Comparison of ENCODE assay signal across 17 mouse cellular contexts in genomic region chr8:106953571-106953970, GRCm38 (mm10). TPM values are rescaled to one million over a fixed set of nuclear protein-coding genes. Genes with fewer than 3 reads are reported as not detected.
DNase-seq lines count a peak whose midpoint lies in the region; ATAC-seq and TF ChIP-seq lines count a peak whose summit lies in the region.
"Had no signal": no experiment of that assay in that cellular context is flagged by ENCODE, and none has a peak within 500 bp of the region (broad histone marks: within the 10 kb centered on the region; RNA-seq: fewer than 3 reads in every experiment).

No protein-coding gene starts in this region.

- intact Hi-C loops in left cerebral cortex, postnatal 10 days (cut with DNase I): no loop called here

- H3K4me1 ChIP-seq in lung, postnatal 0 days (ENCODE audit: insufficient read depth, low read depth, low read length): no peaks in the 10 kb centered on the region
- no peaks in the 10 kb centered on the region for H3K4me1 ChIP-seq in ES-Bruce4 (ENCODE audit: control insufficient read depth, insufficient read depth, low read length)
- H3K4me1 ChIP-seq in embryonic fibroblast, embryonic 13.5 days (ENCODE audit: control insufficient read depth, insufficient read depth, low read length): peaks cover 19% of the 10 kb centered on the region
- H3K4me1 ChIP-seq in cerebellum, adult 2 months (ENCODE audit: control insufficient read depth, insufficient read depth, low read length): no peaks in the 10 kb centered on the region
- peaks cover 8% of the 10 kb centered on the region for H3K4me1 ChIP-seq in heart, embryonic 12.5 days (replicated peaks)
- H3K4me1 ChIP-seq: embryonic facial prominence, embryonic 12.5 days; forebrain, embryonic 15.5 days; limb, embryonic 10.5 days had no signal

- peak; percentile 74 for DNase-seq in lung, postnatal 0 days (ENCODE audit: low spot score)
- no peak for DNase-seq in lung, postnatal 14 days
- no peak for DNase-seq in left cerebral cortex, postnatal 10 days (ENCODE audit: extremely low spot score in 1 of 2, low spot score in 2 of 2)
- DNase-seq in cerebellum, adult 2 months: no peak
- DNase-seq: cerebellum, adult 9-11 months; kidney, adult 8-10 months; kidney, postnatal 25 days; lung, embryonic 14.5 days; right cerebral cortex, postnatal 4 days; thymus, adult 2 months had no signal

- peak; percentile 53; the same call in 1 of the 2 replicates for ATAC-seq in lung, postnatal 0 days
- ATAC-seq in heart, embryonic 12.5 days (ENCODE audit: insufficient number of reproducible peaks, low FRiP score): no peak
- ATAC-seq: forebrain, embryonic 15.5 days had no signal

- H3K9ac ChIP-seq in lung, postnatal 0 days (replicated peaks; ENCODE audit: low read depth): no peak overlapping the region
- no peak overlapping the region for H3K9ac ChIP-seq in ES-Bruce4 (ENCODE audit: low read depth, poor library complexity, severe bottlenecking)
- H3K9ac ChIP-seq in heart, embryonic 12.5 days: no peak overlapping the region
- H3K9ac ChIP-seq: embryonic facial prominence, embryonic 12.5 days; forebrain, embryonic 15.5 days; lung, embryonic 14.5 days had no signal

- H3K36me3 ChIP-seq in lung, postnatal 0 days (ENCODE audit: insufficient read depth, low read length): no peaks in the 10 kb centered on the region
- H3K36me3 ChIP-seq in ES-Bruce4 (ENCODE audit: control insufficient read depth, insufficient read depth, low read length, poor library complexity, severe bottlenecking): peaks cover 33% of the 10 kb centered on the region
- no peaks in the 10 kb centered on the region for H3K36me3 ChIP-seq in heart, embryonic 12.5 days
- H3K36me3 ChIP-seq: embryonic facial prominence, embryonic 12.5 days; forebrain, embryonic 15.5 days had no signal

- no peak for TF ChIP-seq EP300 in lung, postnatal 0 days (IDR thresholded peaks at IDR 0.05)
- TF ChIP-seq EP300 in ES-Bruce4 (IDR thresholded peaks at IDR 0.05; ENCODE audit: insufficient read depth, low read depth, low read length): no peak

- no peaks in the 10 kb centered on the region for H3K9me3 ChIP-seq in lung, postnatal 0 days (ENCODE audit: low read length)
- H3K9me3 ChIP-seq in ES-Bruce4 (replicated peaks; ENCODE audit: control insufficient read depth, insufficient read depth, low read length, poor library complexity, severe bottlenecking): no peaks in the 10 kb centered on the region
- H3K9me3 ChIP-seq in heart, embryonic 12.5 days (replicated peaks): no peaks in the 10 kb centered on the region
- H3K9me3 ChIP-seq: embryonic facial prominence, embryonic 12.5 days; forebrain, embryonic 15.5 days; limb, embryonic 10.5 days had no signal

- no peak overlapping the region for H3K4me3 ChIP-seq in lung, postnatal 0 days (ENCODE audit: low read depth, low read length)
- H3K4me3 ChIP-seq in ES-Bruce4 (ENCODE audit: low read depth, low read length): no peak overlapping the region
- H3K4me3 ChIP-seq in embryonic fibroblast, embryonic 13.5 days (ENCODE audit: insufficient read depth, low read length): no peak overlapping the region
- no peak overlapping the region for H3K4me3 ChIP-seq in cerebellum, adult 2 months (replicated peaks; ENCODE audit: insufficient read depth, low read depth, low read length)
- H3K4me3 ChIP-seq in heart, embryonic 12.5 days: no peak overlapping the region
- H3K4me3 ChIP-seq: embryonic facial prominence, embryonic 12.5 days; forebrain, embryonic 15.5 days; limb, embryonic 10.5 days had no signal

- TF ChIP-seq POLR2A in ES-Bruce4 (IDR thresholded peaks at IDR 0.05; ENCODE audit: insufficient read depth, low read length): no peak
- TF ChIP-seq POLR2A in embryonic fibroblast, embryonic 13.5 days (IDR thresholded peaks at IDR 0.05; ENCODE audit: low read depth, low read length): 0 out of 2 replicates have a peak, but pooled peaks have one; percentile 16
- no peak for TF ChIP-seq POLR2A in cerebellum, adult 2 months (IDR thresholded peaks at IDR 0.05; ENCODE audit: borderline replicate concordance, insufficient read depth, low read length)

- H3K4me2 ChIP-seq in lung, postnatal 0 days (replicated peaks; ENCODE audit: low read depth, low read length): no peak overlapping the region
- H3K4me2 ChIP-seq in heart, embryonic 12.5 days: no peak overlapping the region
- H3K4me2 ChIP-seq: embryonic facial prominence, embryonic 12.5 days; forebrain, embryonic 15.5 days; liver, embryonic 11.5 days; lung, embryonic 14.5 days had no signal

- no peaks in the 10 kb centered on the region for H3K27me3 ChIP-seq in lung, postnatal 0 days (replicated peaks; ENCODE audit: insufficient read depth, low read length)
- H3K27me3 ChIP-seq in ES-Bruce4 (ENCODE audit: control insufficient read depth, insufficient read depth, low read length, poor library complexity, severe bottlenecking): no peaks in the 10 kb centered on the region
- H3K27me3 ChIP-seq in cerebellum, adult 2 months (ENCODE audit: control insufficient read depth, insufficient read depth, low read length): no peaks in the 10 kb centered on the region
- H3K27me3 ChIP-seq in heart, embryonic 12.5 days (replicated peaks): no peaks in the 10 kb centered on the region
- H3K27me3 ChIP-seq: embryonic facial prominence, embryonic 12.5 days; forebrain, embryonic 15.5 days had no signal

- H3K27ac ChIP-seq in lung, postnatal 0 days (ENCODE audit: low read length): no peak overlapping the region
- H3K27ac ChIP-seq in ES-Bruce4 (ENCODE audit: insufficient read depth, low read length): peak overlapping the region; percentile 41
- peak overlapping the region; percentile 93 for H3K27ac ChIP-seq in embryonic fibroblast, embryonic 13.5 days (ENCODE audit: insufficient read depth, low read length)
- no peak overlapping the region for H3K27ac ChIP-seq in cerebellum, adult 2 months (ENCODE audit: insufficient read depth, low read length)
- no peak overlapping the region for H3K27ac ChIP-seq in heart, embryonic 12.5 days (ENCODE audit: poor library complexity, severe bottlenecking)
- H3K27ac ChIP-seq: embryonic facial prominence, embryonic 12.5 days; forebrain, embryonic 15.5 days; limb, embryonic 10.5 days had no signal

- WGBS in lung, postnatal 0 days: 36% methylated on average over 4 of the region's 4 CpGs
- 89% methylated on average over 4 of the region's 4 CpGs for WGBS in cerebellum, adult 2 months
- WGBS in heart, embryonic 12.5 days: 68% methylated on average over 4 of the region's 4 CpGs

- TF ChIP-seq CTCF in lung, postnatal 0 days (IDR thresholded peaks at IDR 0.05): no peak
- TF ChIP-seq CTCF in ES-Bruce4 (IDR thresholded peaks at IDR 0.05; ENCODE audit: low read depth, low read length): no peak
- no peak for TF ChIP-seq CTCF in embryonic fibroblast, embryonic 13.5 days (IDR thresholded peaks at IDR 0.05; ENCODE audit: borderline replicate concordance, insufficient read depth, low read length)
- TF ChIP-seq CTCF in cerebellum, adult 2 months (IDR thresholded peaks at IDR 0.05; ENCODE audit: borderline replicate concordance, insufficient read depth, low read depth, low read length): no peak

RNA-seq across cellular contexts. Expression of gene Sntb2, which starts 18.0 kb away (rescaled TPM):
- 13.4 and 16.3 TPM in 2 replicates for polyA plus RNA-seq in lung, postnatal 0 days (2015; fragmentation: Nextera tagmentation; extraction: Ambion mirVana)
- polyA plus RNA-seq in ES-Bruce4 (2011; ENCODE audit: insufficient read depth, insufficient read length, low read depth, missing spikeins): 21.9 and 26.5 TPM in 2 replicates
- 18.9 and 23.3 TPM in 2 replicates for polyA plus RNA-seq in embryonic fibroblast, embryonic 13.5 days (2011; ENCODE audit: insufficient read length, low read depth, missing spikeins)
- total RNA-seq in left cerebral cortex, postnatal 10 days (2021): 1 to 10 TPM; 6.7 to 7.1 TPM
- polyA plus RNA-seq in cerebellum, adult 2 months (2012; rRNA removed): 5.5 and 5.8 TPM in 2 replicates
- 11.5 and 12.2 TPM in 2 replicates for polyA plus RNA-seq in heart, embryonic 12.5 days (2016; fragmentation: Nextera tagmentation; extraction: Ambion mirVana)

Comparison
In these comparisons a context has a peak if more than half of its experiments do, and no peak if none do; other contexts are left out.
1. H3K27ac ChIP-seq: peak in ES-Bruce4 (single experiment) and embryonic fibroblast, embryonic 13.5 days (single experiment); none in lung, postnatal 0 days (single experiment), cerebellum, adult 2 months (single experiment) and heart, embryonic 12.5 days (single experiment).